Comparison of ENCODE assay signal across 8 mouse cellular contexts in the genomic region with DNA sequence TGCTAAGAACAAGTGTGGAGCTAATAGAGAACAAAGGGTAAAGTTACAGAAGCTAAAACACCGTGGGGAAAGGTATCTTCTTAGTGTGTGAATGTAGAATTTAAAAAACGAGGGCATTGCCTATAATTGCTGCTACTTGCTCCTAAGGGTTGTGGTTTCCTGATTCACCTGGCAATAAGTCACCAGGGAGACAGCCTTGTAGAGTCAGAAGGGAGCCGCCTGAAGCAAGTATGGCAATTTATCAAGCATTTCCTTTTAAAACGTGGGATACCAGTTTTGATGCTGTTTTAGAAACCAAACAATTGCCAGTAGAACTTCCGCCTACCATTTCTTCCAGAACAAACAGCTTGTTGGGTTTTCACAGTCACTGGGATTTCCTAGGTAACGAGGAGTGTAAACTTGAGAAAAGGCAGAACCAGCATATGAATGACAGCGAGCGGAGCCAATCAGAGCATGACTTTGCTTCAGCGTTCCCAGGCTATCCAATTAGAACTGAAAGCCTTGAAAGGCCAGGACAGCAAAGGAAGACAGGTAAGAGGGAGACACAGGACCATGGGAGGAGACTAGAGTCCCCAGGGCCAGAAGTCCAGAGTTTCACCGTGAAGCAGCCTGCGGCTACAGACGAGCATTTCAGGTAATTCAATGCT. TPM values are rescaled to one million over a fixed set of nuclear protein-coding genes. Genes with fewer than 3 reads are reported as not detected.
A peak's percentile ranks its signal among the peaks of the same experiment; 100 is the strongest.
DNase-seq lines count a peak whose midpoint lies in the region; ATAC-seq and TF ChIP-seq lines count a peak whose summit lies in the region.

A gene (plus strand): TSS at position 495 of the 647 bp plus-strand sequence.

- no peaks in the 10 kb centered on the region for H3K9me3 ChIP-seq in midbrain, embryonic 15.5 days

- H3K36me3 ChIP-seq in midbrain, embryonic 15.5 days (replicated peaks): no peaks in the 10 kb centered on the region
- H3K36me3 ChIP-seq in testis, adult 2 months (ENCODE audit: control insufficient read depth, insufficient read depth, low read length): no peaks in the 10 kb centered on the region

- no peaks in the 10 kb centered on the region for H3K27me3 ChIP-seq in midbrain, embryonic 15.5 days (replicated peaks)
- no peaks in the 10 kb centered on the region for H3K27me3 ChIP-seq in testis, adult 2 months (ENCODE audit: control insufficient read depth, insufficient read depth, low read length)

- DNase-seq in cerebellum, adult 18-20 months: peak; percentile 10 to 11
- no peak for DNase-seq in cerebellum, adult 8-10 months
- DNase-seq in brain, adult 2 months (ENCODE audit: low read depth, low spot score): peak; percentile 91
- peak; percentile 63 to 75 for DNase-seq in frontal cortex, postnatal 36 days (ENCODE audit: low spot score in 2 of 2)
- DNase-seq in kidney, postnatal 25 days: peak; percentile 76 to 80
- peak; percentile 43 for DNase-seq in liver

- H3K4me1 ChIP-seq in midbrain, embryonic 15.5 days: no peaks in the 10 kb centered on the region
- H3K4me1 ChIP-seq in testis, adult 2 months (ENCODE audit: control insufficient read depth, insufficient read depth, low read length): peaks cover 2% of the 10 kb centered on the region

- no peak within 1 kb of the TSS for H3K27ac ChIP-seq in midbrain, embryonic 15.5 days
- H3K27ac ChIP-seq in testis, adult 2 months (ENCODE audit: control insufficient read depth, insufficient read depth, low read depth, low read length): no peak within 1 kb of the TSS

- H3K4me2 ChIP-seq in midbrain, embryonic 15.5 days: 0 out of 2 replicates have a peak within 1 kb of the TSS, but pooled peaks have one; percentile 18

- no peak for TF ChIP-seq CTCF in testis, adult 2 months (IDR thresholded peaks at IDR 0.05; ENCODE audit: control insufficient read depth, insufficient read depth, insufficient replicate concordance, low read depth, low read length)

- peak; percentile 91 for ATAC-seq in midbrain, embryonic 15.5 days (replicated peaks)

- TF ChIP-seq POLR2A in testis, adult 2 months (IDR thresholded peaks at IDR 0.05; ENCODE audit: control insufficient read depth, low read depth, low read length): no peak

- H3K9ac ChIP-seq in midbrain, embryonic 15.5 days: no peak within 1 kb of the TSS

- no peak within 1 kb of the TSS for H3K4me3 ChIP-seq in midbrain, embryonic 15.5 days
- H3K4me3 ChIP-seq in testis, adult 2 months (ENCODE audit: control insufficient read depth, low read depth, low read length): peak within 1 kb of the TSS; percentile 60

- 54% methylated on average over 12 of the region's 12 CpGs for WGBS in midbrain, embryonic 15.5 days

RNA-seq across cellular contexts. Expression of the gene that starts here (rescaled TPM):
- 3.3 and 3.7 TPM in 2 replicates for polyA plus RNA-seq in midbrain, embryonic 15.5 days (2015; fragmentation: Nextera tagmentation; extraction: Ambion mirVana)
- 8.8 and 11.5 TPM in 2 replicates for polyA plus RNA-seq in testis, adult 2 months (2012; rRNA removed)
